Mouse (Mus musculus) E14TG2a.4 (cell line): ENCODE results near the gene Trappc10.

ENCODE experiments used
- CTCF ChIP-seq: conservative IDR thresholded peaks from 2 replicates; pipeline ENCODE4 v1.5.1; 2014; ENCODE audit warnings: low read length
- POU5F1 ChIP-seq: IDR thresholded peaks from 2 replicates; pipeline ENCODE4 v1.6.1; 2014; ENCODE audit warnings: low read length, borderline replicate concordance

GRCm38 (mm10) chr10:78138812-78139523 is 105.5 kb downstream of the Trappc10 start:
- TF ChIP-seq CTCF (no peak), POU5F1 (no peak)
